Mouse (Mus musculus): ENCODE measurements around the gene Syne1. TPM values are rescaled to one million over a fixed set of nuclear protein-coding genes. Genes with fewer than 3 reads are reported as not detected.

Gene Syne1
- polyA plus RNA-seq, 1 experiment from 2014 or later = 4.4 TPM

DNA sequence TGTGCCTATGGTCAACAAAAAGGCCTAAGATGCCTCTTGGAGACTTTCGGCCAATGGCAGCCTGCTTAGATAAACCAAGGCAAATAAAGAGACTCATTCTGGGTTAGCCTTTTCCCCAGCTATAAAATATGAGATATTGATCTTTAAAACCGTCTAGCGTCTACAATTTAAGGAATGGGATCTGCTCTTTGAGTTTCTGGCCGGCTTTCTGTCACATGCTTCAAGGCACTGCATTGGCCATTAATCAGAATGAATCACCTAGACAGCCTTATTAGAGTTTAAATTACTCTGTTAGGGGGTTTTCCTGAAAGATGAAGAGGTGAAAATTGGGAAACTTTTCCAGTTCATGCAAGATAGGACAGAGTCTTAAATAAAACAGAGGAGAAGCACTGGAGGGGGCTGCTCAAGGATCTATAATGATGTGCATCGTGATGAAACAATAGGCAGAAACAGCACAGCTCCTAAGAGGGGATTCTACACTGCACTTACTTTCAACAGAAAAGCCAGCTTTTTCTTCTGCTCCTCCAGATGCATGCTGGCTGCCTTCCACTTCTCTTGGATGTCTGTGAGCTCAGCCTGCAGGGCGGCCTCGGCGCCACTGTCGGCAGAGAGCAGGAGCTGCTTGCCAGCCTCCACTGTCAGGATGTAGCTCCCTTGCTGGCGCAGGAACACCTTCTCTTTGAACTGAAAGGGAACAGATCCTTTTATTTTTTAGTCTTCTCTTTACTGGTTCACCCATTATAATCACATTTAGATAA, 454.1 kb downstream of the Syne1 start:
- H3K4me1 ChIP-seq = no peaks in the 10 kb centered on the region
- H3K4me2 ChIP-seq = no peak overlapping the region
- no peak for ATAC-seq
- H3K27ac ChIP-seq = no peak overlapping the region
- peaks cover 19% of the 10 kb centered on the region; the same call in 1 of the 2 replicates for H3K36me3 ChIP-seq
- no peak overlapping the region for H3K4me3 ChIP-seq
- H3K9ac ChIP-seq = no peak overlapping the region
- WGBS (ENCODE audit: insufficient replicate concordance) = 74% methylated on average over 10 of the region's 10 CpGs
- no peaks in the 10 kb centered on the region for H3K9me3 ChIP-seq (replicated peaks)
- no peaks in the 10 kb centered on the region for H3K27me3 ChIP-seq (replicated peaks)

DNA sequence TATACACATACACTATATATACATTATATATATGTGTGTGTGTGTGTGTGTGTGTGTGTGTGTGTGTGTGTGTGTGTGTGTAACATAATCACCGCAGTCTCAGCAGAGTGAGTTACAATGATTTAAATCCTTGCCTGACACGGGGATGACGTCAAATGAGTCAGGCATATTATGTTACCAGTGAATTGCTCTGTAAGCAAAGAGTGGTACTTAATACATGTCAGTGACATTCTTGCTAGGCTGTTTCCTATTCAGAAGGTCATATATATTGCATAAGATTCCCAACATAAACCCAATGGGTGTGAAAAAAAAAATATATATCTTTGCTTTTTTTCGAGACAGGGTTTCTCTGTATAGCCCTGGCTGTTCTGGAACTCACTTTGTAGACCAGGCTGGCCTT, 462.1 kb downstream of the Syne1 start:
- 81% methylated on average over 4 of the region's 4 CpGs for WGBS (ENCODE audit: insufficient replicate concordance)
- no peaks in the 10 kb centered on the region for H3K9me3 ChIP-seq (replicated peaks)
- H3K4me1 ChIP-seq = no peaks in the 10 kb centered on the region
- H3K4me2 ChIP-seq = no peak overlapping the region
- no peak overlapping the region for H3K27ac ChIP-seq
- H3K27me3 ChIP-seq (replicated peaks) = no peaks in the 10 kb centered on the region
- peaks cover 4% of the 10 kb centered on the region for H3K36me3 ChIP-seq
- no peak for ATAC-seq
- H3K4me3 ChIP-seq = no peak overlapping the region
- no peak overlapping the region for H3K9ac ChIP-seq

DNA sequence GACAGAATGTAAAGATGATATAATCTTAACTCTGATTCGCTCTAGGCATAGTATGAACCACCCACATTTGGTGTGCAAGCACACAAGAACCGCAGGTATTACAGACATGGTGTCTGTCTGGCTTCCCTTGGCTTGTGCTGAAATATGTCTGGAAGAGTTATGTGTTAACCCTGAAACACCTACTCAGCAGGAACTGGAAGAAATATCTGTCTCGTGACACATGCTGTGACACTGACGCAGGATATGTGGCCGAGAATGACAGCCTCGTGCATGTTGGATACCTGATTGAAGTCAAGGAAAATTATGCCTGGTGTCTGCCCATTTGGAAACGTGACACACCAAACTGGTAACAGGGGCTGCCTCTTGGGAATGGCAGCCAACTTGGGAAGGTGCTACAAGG, 463.9 kb downstream of the Syne1 start:
- Histone ChIP-seq H3K4me3 (no peak overlapping the region), H3K27ac (no peak overlapping the region), H3K36me3 (peaks cover 4% of the 10 kb centered on the region), H3K4me2 (no peak overlapping the region), H3K27me3 (replicated peaks) (no peaks in the 10 kb centered on the region), H3K9ac (no peak overlapping the region), H3K9me3 (replicated peaks) (no peaks in the 10 kb centered on the region), H3K4me1 (no peaks in the 10 kb centered on the region)
- WGBS (ENCODE audit: insufficient replicate concordance) = 66% methylated on average over 7 of the region's 7 CpGs
- ATAC-seq = no peak

DNA sequence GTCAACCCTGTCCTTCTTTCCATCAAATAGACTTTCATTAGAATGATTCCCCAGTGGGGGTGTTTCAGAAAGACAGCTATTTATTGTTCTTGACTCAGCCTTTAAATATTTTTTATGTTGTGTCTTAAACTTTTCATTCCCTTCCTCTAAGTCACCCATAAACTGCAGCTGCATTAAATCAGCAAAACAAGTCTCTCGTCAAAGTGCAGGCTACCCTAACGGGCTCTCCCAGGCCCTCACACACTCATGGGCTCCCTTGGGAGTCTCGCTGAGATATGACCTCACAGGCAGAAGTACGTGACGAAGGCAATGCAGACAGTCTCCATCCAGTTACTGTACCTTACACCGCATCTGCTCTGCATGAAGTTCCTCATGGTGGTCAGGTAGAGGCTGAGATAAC, 465.0 kb downstream of the Syne1 start:
- Histone ChIP-seq H3K9ac (no peak overlapping the region), H3K27ac (no peak overlapping the region), H3K36me3 (peaks cover 4% of the 10 kb centered on the region), H3K4me1 (no peaks in the 10 kb centered on the region), H3K9me3 (replicated peaks) (no peaks in the 10 kb centered on the region), H3K27me3 (replicated peaks) (no peaks in the 10 kb centered on the region), H3K4me3 (no peak overlapping the region), H3K4me2 (no peak overlapping the region)
- no peak for ATAC-seq
- WGBS (ENCODE audit: insufficient replicate concordance) = 78% methylated on average over 6 of the region's 6 CpGs

DNA sequence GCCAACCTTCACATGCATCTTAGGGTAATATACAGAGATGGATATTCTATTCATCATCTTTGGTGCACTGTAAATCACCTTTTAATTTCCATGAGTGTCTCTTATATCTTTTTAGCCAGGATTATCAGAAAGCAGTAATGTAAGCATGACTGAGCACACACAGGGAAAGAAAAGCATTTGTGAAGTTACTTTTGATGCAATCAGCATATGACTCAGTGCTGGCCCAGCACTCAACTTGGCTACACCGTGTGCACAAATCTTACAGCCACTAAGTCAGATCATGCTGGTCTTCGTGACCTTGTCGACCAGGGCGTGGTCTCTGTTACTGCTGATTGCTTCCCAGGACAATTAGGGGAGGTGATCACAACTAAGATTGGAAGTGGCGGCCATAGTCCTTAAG, 465.5 kb downstream of the Syne1 start:
- ATAC-seq = no peak
- H3K27ac ChIP-seq = no peak overlapping the region
- WGBS (ENCODE audit: insufficient replicate concordance) = 58% methylated on average over 5 of the region's 5 CpGs

DNA sequence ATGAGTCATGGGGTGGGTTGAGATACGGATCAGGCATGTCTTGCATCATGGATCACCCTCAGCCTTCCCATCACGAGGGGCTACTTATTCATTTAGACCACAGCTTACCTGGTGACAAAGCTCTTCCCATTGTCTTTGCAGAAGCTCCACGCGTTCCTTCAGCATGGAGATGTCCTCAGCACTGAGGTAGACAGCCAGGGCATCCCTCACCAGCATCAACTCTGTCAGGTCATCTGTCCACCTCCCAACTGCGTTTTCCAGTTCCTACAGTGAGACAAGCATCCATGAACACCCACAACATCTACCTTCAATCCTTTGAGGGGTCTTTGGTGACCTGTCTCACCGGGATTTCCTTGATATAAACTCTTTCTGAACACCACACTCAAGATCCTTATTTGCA, 467.6 kb downstream of the Syne1 start:
- ATAC-seq = no peak
- 62% methylated on average over 6 of the region's 6 CpGs for WGBS (ENCODE audit: insufficient replicate concordance)
- no peak overlapping the region for H3K4me3 ChIP-seq
- no peaks in the 10 kb centered on the region for H3K27me3 ChIP-seq (replicated peaks)
- H3K4me2 ChIP-seq = no peak overlapping the region
- H3K27ac ChIP-seq = no peak overlapping the region
- H3K36me3 ChIP-seq = peaks cover 4% of the 10 kb centered on the region
- no peaks in the 10 kb centered on the region for H3K9me3 ChIP-seq (replicated peaks)
- H3K9ac ChIP-seq = no peak overlapping the region
- H3K4me1 ChIP-seq = no peaks in the 10 kb centered on the region

More for the DNA sequence above, 465.5 kb downstream of the Syne1 start:
- H3K9ac ChIP-seq = no peak overlapping the region
- peaks cover 4% of the 10 kb centered on the region for H3K36me3 ChIP-seq
- H3K4me3 ChIP-seq = no peak overlapping the region
- H3K9me3 ChIP-seq (replicated peaks) = no peaks in the 10 kb centered on the region
- H3K4me2 ChIP-seq = no peak overlapping the region
- H3K4me1 ChIP-seq = no peaks in the 10 kb centered on the region
- H3K27me3 ChIP-seq (replicated peaks) = no peaks in the 10 kb centered on the region

DNA sequence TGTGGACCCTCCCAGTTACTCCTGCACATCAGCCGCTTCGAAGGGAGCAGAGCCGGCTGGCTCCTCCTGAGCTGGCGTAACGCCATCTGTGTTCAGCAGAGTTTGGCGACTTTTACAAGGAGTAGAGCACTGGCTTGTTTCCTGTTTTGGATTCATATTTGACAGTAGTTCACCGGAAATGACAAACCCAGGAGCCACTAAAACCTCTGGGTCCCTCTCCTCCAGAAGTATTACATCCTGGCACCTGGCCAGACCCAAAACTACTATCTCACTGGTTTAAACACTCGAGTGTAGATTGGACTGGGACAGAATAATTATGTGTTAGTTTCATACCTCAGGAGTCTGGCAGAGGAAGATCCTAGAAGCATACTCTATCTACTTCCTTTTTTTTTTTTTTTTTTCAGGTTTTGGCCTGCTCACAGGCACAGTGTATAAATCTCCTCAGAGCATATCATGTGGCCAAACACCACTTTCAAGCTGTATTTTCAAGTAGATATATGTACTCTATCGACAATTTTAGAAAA, 471.3 kb downstream of the Syne1 start:
- H3K36me3 ChIP-seq = 0 out of 2 replicates have a peak, but pooled peaks cover 2% of the 10 kb centered on the region
- no peaks in the 10 kb centered on the region for H3K9me3 ChIP-seq (replicated peaks)
- ATAC-seq = no peak
- no peak overlapping the region for H3K27ac ChIP-seq
- no peaks in the 10 kb centered on the region for H3K27me3 ChIP-seq (replicated peaks)
- no peaks in the 10 kb centered on the region for H3K4me1 ChIP-seq
- H3K4me2 ChIP-seq = no peak overlapping the region
- no peak overlapping the region for H3K9ac ChIP-seq
- WGBS (ENCODE audit: insufficient replicate concordance) = 54% methylated on average over 9 of the region's 9 CpGs
- H3K4me3 ChIP-seq = no peak overlapping the region

DNA sequence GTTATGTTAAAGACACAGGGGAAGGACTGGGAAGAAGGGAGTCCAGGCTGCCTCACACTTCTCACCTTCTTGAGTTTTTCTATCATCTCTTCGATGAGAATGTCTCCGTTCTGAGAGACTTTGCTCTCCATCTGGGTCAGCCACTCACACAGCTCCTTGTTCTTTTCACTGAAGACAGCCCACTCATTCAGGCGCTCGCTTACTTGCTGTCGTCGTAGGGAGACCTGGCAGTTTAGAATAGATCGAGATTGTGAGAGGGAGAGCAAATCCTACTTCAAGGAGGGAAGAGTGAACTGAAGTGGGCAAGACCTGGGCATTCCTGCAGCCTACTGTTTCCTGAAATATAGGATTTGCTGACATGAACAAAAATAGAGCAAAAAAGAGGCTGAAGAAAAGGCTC, 475.6 kb downstream of the Syne1 start:
- Histone ChIP-seq H3K4me2 (no peak overlapping the region), H3K4me3 (no peak overlapping the region), H3K9ac (no peak overlapping the region), H3K27ac (no peak overlapping the region), H3K36me3 (0 out of 2 replicates have a peak, but pooled peaks cover 2% of the 10 kb centered on the region), H3K27me3 (replicated peaks) (no peaks in the 10 kb centered on the region), H3K9me3 (replicated peaks) (no peaks in the 10 kb centered on the region), H3K4me1 (no peaks in the 10 kb centered on the region)
- ATAC-seq = no peak
- 76% methylated on average over 7 of the region's 7 CpGs for WGBS (ENCODE audit: insufficient replicate concordance)

DNA sequence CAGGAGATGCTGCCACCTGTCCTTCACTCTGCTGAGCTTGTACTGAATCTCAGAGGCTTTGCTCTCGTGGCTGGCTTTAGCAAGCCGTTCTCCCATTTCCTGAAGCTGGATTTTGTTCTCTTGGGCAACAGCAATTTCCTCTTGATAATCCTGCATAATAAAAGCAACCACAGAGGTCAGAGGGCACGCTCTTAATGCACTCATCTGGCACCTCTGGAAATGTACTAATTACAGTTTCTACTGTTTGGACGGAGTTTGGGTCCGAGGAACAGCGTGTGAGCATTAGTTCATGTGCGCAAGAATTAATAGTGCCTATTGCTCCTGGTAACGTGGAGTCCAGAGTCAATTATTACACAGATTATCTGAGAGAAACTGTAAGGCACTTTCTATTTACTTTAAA, 479.2 kb downstream of the Syne1 start:
- Histone ChIP-seq H3K9ac (no peak overlapping the region), H3K4me1 (no peaks in the 10 kb centered on the region), H3K9me3 (replicated peaks) (no peaks in the 10 kb centered on the region), H3K27me3 (replicated peaks) (no peaks in the 10 kb centered on the region), H3K27ac (no peak overlapping the region), H3K4me2 (no peak overlapping the region), H3K4me3 (no peak overlapping the region), H3K36me3 (peaks cover 7% of the 10 kb centered on the region; the same call in 1 of the 2 replicates)
- ATAC-seq = no peak
- WGBS (ENCODE audit: insufficient replicate concordance) = 66% methylated on average over 8 of the region's 8 CpGs

DNA sequence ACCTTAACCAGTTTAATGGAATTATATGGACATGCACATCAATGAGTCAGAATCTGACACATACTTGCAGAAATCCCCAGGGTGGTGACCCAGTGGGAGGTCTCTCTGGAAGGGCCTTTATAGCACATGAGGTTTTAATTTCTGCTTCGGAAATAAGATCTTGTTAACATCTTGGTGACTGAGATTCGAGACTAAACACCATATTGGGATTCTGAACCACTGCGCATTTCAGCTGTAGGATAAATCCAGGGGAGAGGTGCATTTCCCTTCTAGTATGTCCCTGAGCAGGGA, 480.4 kb downstream of the Syne1 start:
- Histone ChIP-seq H3K4me2 (no peak overlapping the region), H3K36me3 (peaks cover 10% of the 10 kb centered on the region), H3K27me3 (replicated peaks) (no peaks in the 10 kb centered on the region), H3K9me3 (replicated peaks) (no peaks in the 10 kb centered on the region), H3K27ac (no peak overlapping the region), H3K4me3 (no peak overlapping the region), H3K4me1 (no peaks in the 10 kb centered on the region), H3K9ac (no peak overlapping the region)
- WGBS (ENCODE audit: insufficient replicate concordance) = 80% methylated on average over 3 of the region's 3 CpGs
- ATAC-seq = no peak

DNA sequence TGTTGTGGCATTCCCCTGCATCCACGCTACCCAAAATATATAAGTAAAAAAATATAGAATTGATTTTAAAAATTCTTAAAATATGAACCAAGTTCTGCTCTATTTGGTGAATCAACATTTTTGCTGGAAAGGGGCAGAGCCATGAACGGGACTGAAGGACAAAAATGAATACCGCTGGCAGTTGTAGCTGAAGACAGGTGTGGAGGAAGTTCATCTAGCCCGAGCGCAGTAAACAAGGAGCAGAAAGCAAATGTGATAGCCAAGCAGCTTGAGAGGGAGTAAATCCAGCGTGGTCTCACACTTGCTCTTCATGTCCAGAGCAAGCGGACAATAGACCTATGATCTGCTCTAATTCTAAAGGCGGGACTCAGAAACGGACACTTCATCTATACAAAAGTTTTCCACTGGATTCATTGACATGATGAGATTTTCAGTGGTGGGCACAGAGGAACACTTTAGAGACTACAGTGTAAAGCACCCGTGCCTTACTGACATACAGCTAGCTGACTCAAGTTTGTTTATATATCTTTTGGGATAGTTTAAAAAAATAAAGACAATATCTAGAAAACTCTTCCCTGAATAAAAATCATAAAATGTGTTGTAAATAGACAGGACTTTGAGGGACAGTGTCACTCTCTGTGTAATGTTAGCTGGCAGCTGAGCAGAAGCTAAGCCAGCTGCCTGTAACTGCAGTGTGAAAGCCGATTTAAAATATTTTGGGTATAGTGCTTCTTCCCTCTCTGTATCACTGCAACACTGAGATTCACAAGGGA, 480.9 kb downstream of the Syne1 start:
- H3K36me3 ChIP-seq = peaks cover 8% of the 10 kb centered on the region
- no peak overlapping the region for H3K4me3 ChIP-seq
- WGBS (ENCODE audit: insufficient replicate concordance) = 76% methylated on average over 11 of the region's 11 CpGs
- no peaks in the 10 kb centered on the region for H3K27me3 ChIP-seq (replicated peaks)
- H3K9me3 ChIP-seq (replicated peaks) = no peaks in the 10 kb centered on the region
- H3K9ac ChIP-seq = no peak overlapping the region
- no peaks in the 10 kb centered on the region for H3K4me1 ChIP-seq
- no peak overlapping the region for H3K27ac ChIP-seq
- no peak for ATAC-seq
- no peak overlapping the region for H3K4me2 ChIP-seq

DNA sequence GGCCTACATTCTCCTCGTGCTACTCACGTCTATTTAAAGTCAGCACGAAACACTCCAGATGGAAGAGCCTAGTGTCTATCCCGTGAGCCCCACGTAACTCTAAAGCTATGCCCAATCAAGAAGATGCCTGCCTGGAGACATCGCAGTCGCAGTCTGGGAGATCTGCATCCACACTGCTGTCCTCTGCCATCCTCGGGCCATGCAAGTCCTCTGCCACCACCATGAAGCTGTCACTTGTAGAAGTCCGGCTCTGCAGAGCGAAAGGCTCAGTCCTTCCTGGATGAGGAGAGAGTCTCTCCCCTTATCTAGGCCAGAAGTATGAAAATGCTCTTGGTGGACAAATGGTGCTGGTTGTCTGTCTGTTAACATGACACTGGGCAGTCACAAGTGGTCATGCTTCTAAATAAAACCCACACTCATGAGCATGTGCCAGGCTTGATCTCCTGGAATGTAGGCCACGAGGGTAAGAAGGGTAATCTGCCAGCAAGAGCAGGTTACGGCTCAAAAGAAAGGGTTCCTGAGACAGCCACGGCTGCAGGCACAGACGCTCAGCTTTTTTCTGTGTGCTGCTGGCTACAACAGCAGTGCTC, 482.5 kb downstream of the Syne1 start, which contains the start of gene Gm10097:
Gm10097 (plus strand) TSS at position 517 of the 590 bp plus-strand sequence.
- Histone ChIP-seq H3K9ac (no peak within 1 kb of the TSS), H3K4me3 (no peak within 1 kb of the TSS), H3K4me1 (no peaks in the 10 kb centered on the region), H3K9me3 (replicated peaks) (no peaks in the 10 kb centered on the region), H3K4me2 (no peak within 1 kb of the TSS), H3K27ac (no peak within 1 kb of the TSS), H3K27me3 (replicated peaks) (no peaks in the 10 kb centered on the region), H3K36me3 (peaks cover 8% of the 10 kb centered on the region)
- 68% methylated on average over 14 of the region's 14 CpGs for WGBS (ENCODE audit: insufficient replicate concordance)
- no peak for ATAC-seq

Data from liver, embryonic 12.5 days (tissue).